Mouse (Mus musculus): Measurements from ENCODE around the gene Kyat3.
"Not testable (repeated sequence)": the region's sequence is repeated elsewhere in the genome, so short reads cannot be mapped to it uniquely, and the experiment has no call there.

Kyat3 gene

GRCm38 (mm10) chr3:142700442-142701322 is at the start of gene Kyat3:
Gene Kyat3, plus strand, starts transcription at chr3:142701051.
- peak; percentile 92 for DNase-seq (ENCODE audit: low spot score)

GRCm38 (mm10) chr3:142664723-142665122 is 36.1 kb upstream of the Kyat3 start:
- DNase-seq (ENCODE audit: low spot score) = no peak

- DNase-seq (ENCODE audit: low spot score) = no peak
Observed at GRCm38 (mm10) chr3:142674607-142675006, 26.2 kb upstream of the Kyat3 start.

- DNase-seq (ENCODE audit: low spot score) = no peak
Observed at GRCm38 (mm10) chr3:142687939-142688338, 12.9 kb upstream of the Kyat3 start.

- DNase-seq (ENCODE audit: low spot score) = no peak
Observed at GRCm38 (mm10) chr3:142688353-142688752, 12.5 kb upstream of the Kyat3 start.

- DNase-seq (ENCODE audit: low spot score) = no peak
Observed at GRCm38 (mm10) chr3:142696517-142696916, 4.3 kb upstream of the Kyat3 start.

GRCm38 (mm10) chr3:142701407-142701989 is 647 bp downstream of the Kyat3 start:
- no peak for DNase-seq (ENCODE audit: low spot score)

- no peak for DNase-seq (ENCODE audit: low spot score)
Observed at GRCm38 (mm10) chr3:142706581-142707444, 6.0 kb downstream of the Kyat3 start.

GRCm38 (mm10) chr3:142708181-142708848 is 7.5 kb downstream of the Kyat3 start:
- not testable (repeated sequence) for DNase-seq (ENCODE audit: low spot score)

GRCm38 (mm10) chr3:142708849-142709419 is 8.1 kb downstream of the Kyat3 start:
- DNase-seq (ENCODE audit: low spot score) = peak; percentile 61

- DNase-seq (ENCODE audit: low spot score) = no peak
Observed at GRCm38 (mm10) chr3:142710360-142711007, 9.6 kb downstream of the Kyat3 start.

- DNase-seq (ENCODE audit: low spot score) = no peak
Observed at GRCm38 (mm10) chr3:142711372-142711771, 10.5 kb downstream of the Kyat3 start.

- DNase-seq (ENCODE audit: low spot score) = not testable (repeated sequence)
Observed at GRCm38 (mm10) chr3:142712401-142713040, 11.7 kb downstream of the Kyat3 start.

- DNase-seq (ENCODE audit: low spot score) = no peak
Observed at GRCm38 (mm10) chr3:142725481-142725880, 24.6 kb downstream of the Kyat3 start.

GRCm38 (mm10) chr3:142725969-142726672 is 25.3 kb downstream of the Kyat3 start:
- no peak for DNase-seq (ENCODE audit: low spot score)

GRCm38 (mm10) chr3:142734291-142734690 is 33.4 kb downstream of the Kyat3 start:
- DNase-seq (ENCODE audit: low spot score) = no peak

GRCm38 (mm10) chr3:142740896-142741295 is 40.0 kb downstream of the Kyat3 start:
- peak; percentile 19 for DNase-seq (ENCODE audit: low spot score)

- DNase-seq (ENCODE audit: low spot score) = no peak
Observed at GRCm38 (mm10) chr3:142743973-142744898, 43.4 kb downstream of the Kyat3 start.

- no peak for DNase-seq (ENCODE audit: low spot score)
Observed at GRCm38 (mm10) chr3:142745076-142745475, 44.2 kb downstream of the Kyat3 start.
